Mouse (Mus musculus) limb, embryonic 14.5 days (tissue): ENCODE results near the gene Notch2. TPM values are rescaled to one million over a fixed set of nuclear protein-coding genes. Genes with fewer than 3 reads are reported as not detected.

Experiments used
- ATAC-seq: fragments of 200-750 bp; cut with Nextera tagmentation; 2 replicates; pipeline ENCODE4 v1.8.0; 2017; ENCODE audit warnings: low read depth, moderate number of reproducible peaks, moderate TSS enrichment; ENCODE audit not compliant: low FRiP score
- DNase-seq: peaks from one replicate; pipeline ENCODE4 v3.0.0-alpha.2; 2015; ENCODE audit warnings: low spot score
- H3K27ac ChIP-seq: fragments of 300-500 bp; sonication (generic); replicated peaks from 2 replicates; pipeline ENCODE4 v1.5.1; 2014; ENCODE audit warnings: low read depth, mild to moderate bottlenecking, low read length, moderate library complexity, mixed read lengths
- H3K27me3 ChIP-seq: fragments of 300-500 bp; sonication (generic); 2 replicates; pipeline ENCODE4 v1.6.1; 2014; ENCODE audit warnings: low read length, mixed read lengths; ENCODE audit not compliant: control insufficient read depth, insufficient read depth
- H3K36me3 ChIP-seq: fragments of 300-500 bp; sonication (generic); 2 replicates; pipeline ENCODE4 v1.6.1; 2014; ENCODE audit warnings: mild to moderate bottlenecking, low read length, moderate library complexity, mixed read lengths; ENCODE audit not compliant: control insufficient read depth, insufficient read depth
- H3K4me1 ChIP-seq: fragments of 300-500 bp; sonication (generic); 2 replicates; pipeline ENCODE4 v1.6.1; 2014; ENCODE audit warnings: antibody characterized with exemption, low read length, mixed read lengths; ENCODE audit not compliant: control insufficient read depth, insufficient read depth
- H3K4me2 ChIP-seq: fragments of 300-500 bp; sonication (generic); replicated peaks from 2 replicates; pipeline ENCODE4 v1.6.1; 2014; ENCODE audit warnings: low read depth, mild to moderate bottlenecking, low read length, moderate library complexity; ENCODE audit not compliant: severe bottlenecking
- H3K4me3 ChIP-seq: fragments of 300-500 bp; sonication (generic); replicated peaks from 2 replicates; pipeline ENCODE4 v1.5.1; 2014; ENCODE audit warnings: low read length
- H3K9ac ChIP-seq: fragments of 300-500 bp; sonication (generic); 2 replicates; pipeline ENCODE4 v1.6.1; 2014; ENCODE audit warnings: mild to moderate bottlenecking, low read depth, low read length, moderate library complexity; ENCODE audit not compliant: severe bottlenecking
- H3K9me3 ChIP-seq: fragments of 300-500 bp; sonication (generic); 2 replicates; pipeline ENCODE4 v1.6.1; 2016; ENCODE audit warnings: low read length; ENCODE audit not compliant: control insufficient read depth
- POLR2A ChIP-seq: fragments of 200-500 bp; IDR thresholded peaks from 2 replicates; pipeline ENCODE4 v1.8.0; 2012; ENCODE audit warnings: inconsistent platforms, mild to moderate bottlenecking, moderate library complexity, borderline replicate concordance; ENCODE audit not compliant: insufficient read depth, insufficient read length; ENCODE audit errors: extremely low read depth
- WGBS: fragments of 180-500 bp; shearing (Covaris S2); extraction: QIAGEN DNeasy Blood & Tissue Kit; methylation state at CpG from one replicate; pipeline ENCODE4 v1.1.7; 2014; 5-methylcytosine and 5-hydroxymethylcytosine counted together
- polyA plus RNA-seq, 2 experiments: library from polyadenylated mRNA; depleted of rRNA in 1 of 2; stranded (reverse) in 1 of 2; unstranded in 1 of 2; fragments of >200 nt; fragmentation: Nextera tagmentation in 1 of 2; extraction: Ambion mirVana in 1 of 2; gene quantifications; 2 replicates each; pipeline versions ENCODE4 v1.2.1 to v1.2.3; 2012 to 2014

The Notch2 gene
- polyA plus RNA-seq, 2 experiments, result 38.7 to 48.5 TPM

GRCm38 (mm10) chr3:97978710-97979109 lies 34.6 kb upstream of the Notch2 start:
- no peak for ATAC-seq
- no peaks in the 10 kb centered on the region for H3K36me3 ChIP-seq

GRCm38 (mm10) chr3:97980683-97981327 lies 32.5 kb upstream of the Notch2 start:
- DNase-seq, result no peak
- no peak for TF ChIP-seq POLR2A
- Histone ChIP-seq H3K4me3 (no peak overlapping the region), H3K4me2 (no peak overlapping the region), H3K9me3 (no peaks in the 10 kb centered on the region), H3K9ac (no peak overlapping the region), H3K36me3 (no peaks in the 10 kb centered on the region), H3K27ac (no peak overlapping the region), H3K4me1 (no peaks in the 10 kb centered on the region), H3K27me3 (no peaks in the 10 kb centered on the region)
- WGBS, result 86% methylated on average over 8 of the region's 8 CpGs
- ATAC-seq, result no peak

More at GRCm38 (mm10) chr3:97978710-97979109, 34.6 kb upstream of the Notch2 start:
- no peaks in the 10 kb centered on the region for H3K4me1 ChIP-seq
- H3K4me3 ChIP-seq, result no peak overlapping the region
- H3K9me3 ChIP-seq, result no peaks in the 10 kb centered on the region
- no peak for DNase-seq
- no peak overlapping the region for H3K9ac ChIP-seq
- no peak for TF ChIP-seq POLR2A
- no peak overlapping the region for H3K4me2 ChIP-seq
- no peak overlapping the region for H3K27ac ChIP-seq
- H3K27me3 ChIP-seq, result no peaks in the 10 kb centered on the region
- 75% methylated on average over 2 of the region's 2 CpGs for WGBS

GRCm38 (mm10) chr3:97981376-97981906 lies 31.9 kb upstream of the Notch2 start:
- Histone ChIP-seq H3K4me2 (no peak overlapping the region), H3K27me3 (no peaks in the 10 kb centered on the region), H3K9me3 (no peaks in the 10 kb centered on the region), H3K4me1 (no peaks in the 10 kb centered on the region), H3K9ac (no peak overlapping the region), H3K36me3 (no peaks in the 10 kb centered on the region), H3K4me3 (no peak overlapping the region), H3K27ac (no peak overlapping the region)
- DNase-seq, result no peak
- ATAC-seq, result no peak
- 50% methylated on average over 3 of the region's 3 CpGs for WGBS
- no peak for TF ChIP-seq POLR2A

- Histone ChIP-seq H3K4me1 (no peaks in the 10 kb centered on the region), H3K9ac (no peak overlapping the region), H3K36me3 (no peaks in the 10 kb centered on the region), H3K9me3 (no peaks in the 10 kb centered on the region), H3K27ac (no peak overlapping the region), H3K4me2 (no peak overlapping the region), H3K27me3 (no peaks in the 10 kb centered on the region), H3K4me3 (no peak overlapping the region)
- no peak for TF ChIP-seq POLR2A
- 70% methylated on average over 10 of the region's 10 CpGs for WGBS
- DNase-seq, result no peak
- no peak for ATAC-seq
These were observed 28.3 kb upstream of the Notch2 start for GRCm38 (mm10) chr3:97984870-97985506.

GRCm38 (mm10) chr3:97985691-97986090 lies 27.6 kb upstream of the Notch2 start:
- H3K27ac ChIP-seq, result no peak overlapping the region
- DNase-seq, result no peak
- no peaks in the 10 kb centered on the region for H3K9me3 ChIP-seq
- no peak for TF ChIP-seq POLR2A
- no peaks in the 10 kb centered on the region for H3K4me1 ChIP-seq
- no peak overlapping the region for H3K9ac ChIP-seq
- no peaks in the 10 kb centered on the region for H3K36me3 ChIP-seq
- no peak overlapping the region for H3K4me2 ChIP-seq
- no peak for ATAC-seq
- H3K4me3 ChIP-seq, result no peak overlapping the region
- WGBS, result 92% methylated on average over 3 of the region's 3 CpGs
- no peaks in the 10 kb centered on the region for H3K27me3 ChIP-seq
